Mouse (Mus musculus): Measurements from ENCODE around the gene 1600014C23Rik.

- TF ChIP-seq ZC3H11A (IDR thresholded peaks at IDR 0.05; ENCODE audit: borderline replicate concordance, low read depth, low read length) (no peak), CHD2 (IDR thresholded peaks at IDR 0.05; ENCODE audit: low read depth, low read length) (no peak), HCFC1 (IDR thresholded peaks at IDR 0.05; ENCODE audit: borderline replicate concordance, insufficient read depth, low read length) (no peak)
Measured at GRCm38 (mm10) chr17:45778446-45778845, 44.8 kb upstream of the 1600014C23Rik start.
